Mouse (Mus musculus) liver, embryonic 14.5 days (tissue): ENCODE data around the gene Slc6a18. TPM values are rescaled to one million over a fixed set of nuclear protein-coding genes. Genes with fewer than 3 reads are reported as not detected.

Source experiments
- ATAC-seq: fragments of 200-750 bp; cut with Nextera tagmentation; 2 replicates; pipeline ENCODE4 v1.8.0; 2017; ENCODE audit warnings: moderate number of reproducible peaks, mild to moderate bottlenecking, moderate library complexity; ENCODE audit not compliant: insufficient read depth
- DNase-seq, 3 experiments: peaks; one replicate each; pipeline ENCODE4 v3.0.0-alpha.2; 2012 to 2013; ENCODE audit warnings: low read depth in 3 of 3, low spot score in 3 of 3
- H3K27ac ChIP-seq: fragments of 300-500 bp; sonication (generic); 2 replicates; pipeline ENCODE4 v1.5.1; 2014; ENCODE audit warnings: moderate library complexity, mild to moderate bottlenecking, control low read depth, inconsistent platforms
- H3K27me3 ChIP-seq: fragments of 300-500 bp; sonication (generic); 2 replicates; pipeline ENCODE4 v1.6.1; 2014; ENCODE audit warnings: mild to moderate bottlenecking, low read length, moderate library complexity; ENCODE audit not compliant: control insufficient read depth, insufficient read depth
- H3K36me3 ChIP-seq: fragments of 300-500 bp; sonication (generic); replicated peaks from 2 replicates; pipeline ENCODE4 v1.6.1; 2014; ENCODE audit warnings: low read depth; ENCODE audit not compliant: control insufficient read depth, insufficient read depth
- H3K4me1 ChIP-seq, 2 experiments: fragments of 200-500 bp in 1 of 2; fragments of 300-500 bp in 1 of 2; sonication (generic) in 1 of 2; replicated peaks; 2 replicates each; pipeline ENCODE4 v1.6.1; 2012 to 2014; ENCODE audit warnings: antibody characterized with exemption in 1 of 2, inconsistent platforms in 1 of 2, low read length in 1 of 2; ENCODE audit not compliant: control insufficient read depth in 2 of 2, insufficient read depth in 2 of 2
- H3K4me2 ChIP-seq: fragments of 300-500 bp; sonication (generic); 2 replicates; pipeline ENCODE4 v1.6.1; 2014; ENCODE audit warnings: low read depth, mild to moderate bottlenecking, control low read depth, moderate library complexity
- H3K4me3 ChIP-seq, 2 experiments: fragments of 200-500 bp in 1 of 2; fragments of 300-500 bp in 1 of 2; sonication (generic) in 1 of 2; 2 replicates each; pipeline ENCODE4 v1.5.1; 2012 to 2014; ENCODE audit warnings: low read depth in 2 of 2, low read length in 2 of 2, mild to moderate bottlenecking in 2 of 2, control low read depth in 1 of 2, inconsistent platforms in 1 of 2, moderate library complexity in 1 of 2; ENCODE audit not compliant: insufficient read depth in 1 of 2
- H3K9ac ChIP-seq: fragments of 300-500 bp; sonication (generic); replicated peaks from 2 replicates; pipeline ENCODE4 v1.6.1; 2014; ENCODE audit warnings: mild to moderate bottlenecking, control low read depth, moderate library complexity
- H3K9me3 ChIP-seq: fragments of 300-500 bp; sonication (generic); 2 replicates; pipeline ENCODE4 v1.6.1; 2016; ENCODE audit warnings: low read length, mixed read lengths; ENCODE audit not compliant: control insufficient read depth
- CTCF ChIP-seq: IDR thresholded peaks from 2 replicates; pipeline ENCODE4 v1.5.1; 2016; ENCODE audit warnings: antibody characterized with exemption, low read depth, control low read depth
- EP300 ChIP-seq: IDR thresholded peaks from 2 replicates; pipeline ENCODE4 v1.6.1; 2016; ENCODE audit warnings: antibody characterized with exemption, low read depth
- WGBS: fragments of 180-500 bp; shearing (Covaris S2); extraction: QIAGEN DNeasy Blood & Tissue Kit; methylation state at CpG from one replicate; pipeline ENCODE4 v1.1.7; 2014; ENCODE audit not compliant: insufficient replicate concordance; 5-methylcytosine and 5-hydroxymethylcytosine counted together
- polyA plus RNA-seq, 2 experiments: library from polyadenylated mRNA; depleted of rRNA in 1 of 2; stranded (reverse) in 1 of 2; unstranded in 1 of 2; fragments of >200 nt; fragmentation: Nextera tagmentation in 1 of 2; extraction: Ambion mirVana in 1 of 2; gene quantifications; 2 replicates each; pipeline versions ENCODE4 v1.2.1 to v1.2.3; 2012 to 2014

Slc6a18 gene
- polyA plus RNA-seq, 2 experiments, result not detected

DNA sequence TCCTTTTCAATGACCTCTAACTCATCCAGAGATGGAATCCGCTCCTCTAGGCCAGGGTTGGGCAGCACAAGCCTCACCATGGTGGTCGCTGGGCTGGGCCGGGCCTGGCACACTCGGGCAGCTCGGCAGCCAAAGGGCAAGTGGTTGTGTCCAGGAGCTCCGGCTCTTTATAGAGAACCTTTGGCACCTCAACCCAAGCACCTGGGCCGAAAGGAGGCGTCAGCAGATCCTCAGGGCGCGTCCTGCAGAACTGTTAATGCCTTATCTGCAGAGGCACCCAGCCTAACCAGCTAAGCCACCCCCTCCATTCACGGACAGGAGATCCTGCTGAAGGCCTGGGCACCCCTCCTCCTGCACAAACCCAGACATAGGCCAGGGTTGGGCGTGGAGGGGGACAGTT lies 22.7 kb upstream of the Slc6a18 start:
- DNase-seq (no peak), ATAC-seq (no peak)
- WGBS, result 66% methylated on average over 12 of the region's 12 CpGs
- Histone ChIP-seq H3K4me1 (peaks cover 0 to 7% of the 10 kb centered on the region in 2 experiments; a peak in 2 of 4 replicates), H3K4me2 (no peak overlapping the region), H3K4me3 (no peak overlapping the region), H3K27me3 (no peaks in the 10 kb centered on the region), H3K9me3 (no peaks in the 10 kb centered on the region), H3K36me3 (no peaks in the 10 kb centered on the region), H3K27ac (no peak overlapping the region), H3K9ac (no peak overlapping the region)
- TF ChIP-seq EP300, result no peak
- no peak for TF ChIP-seq CTCF

DNA sequence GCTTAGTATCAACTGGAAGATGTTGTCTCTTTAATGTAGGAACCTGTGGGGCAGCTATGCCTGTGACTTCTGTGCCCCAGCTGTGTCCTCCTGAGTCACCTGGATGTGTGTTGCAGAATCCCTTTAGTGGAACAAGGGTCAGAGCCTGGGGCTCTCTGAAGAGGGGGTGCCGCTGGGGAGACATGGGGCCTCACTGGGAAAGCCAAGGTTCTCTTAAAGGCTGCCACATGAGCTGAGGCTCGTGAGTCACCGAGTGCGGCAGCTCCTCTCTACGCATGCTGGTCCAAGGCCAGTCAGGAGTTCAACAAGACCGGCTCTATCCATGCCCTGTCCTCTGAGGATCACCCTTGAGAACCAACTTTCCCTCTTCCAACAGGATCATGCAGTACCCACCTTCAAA lies 21.9 kb upstream of the Slc6a18 start:
- H3K27me3 ChIP-seq, result no peaks in the 10 kb centered on the region
- TF ChIP-seq EP300 (no peak), CTCF (no peak)
- 75% methylated on average over 6 of the region's 6 CpGs for WGBS
- no peaks in the 10 kb centered on the region for H3K9me3 ChIP-seq
- no peak overlapping the region for H3K27ac ChIP-seq
- H3K9ac ChIP-seq, result no peak overlapping the region
- peaks cover 0 to 10% of the 10 kb centered on the region in 2 experiments; a peak in 2 of 4 replicates for H3K4me1 ChIP-seq
- H3K36me3 ChIP-seq, result no peaks in the 10 kb centered on the region
- H3K4me3 ChIP-seq, result no peak overlapping the region
- DNase-seq (no peak), ATAC-seq (no peak)
- H3K4me2 ChIP-seq, result no peak overlapping the region

DNA sequence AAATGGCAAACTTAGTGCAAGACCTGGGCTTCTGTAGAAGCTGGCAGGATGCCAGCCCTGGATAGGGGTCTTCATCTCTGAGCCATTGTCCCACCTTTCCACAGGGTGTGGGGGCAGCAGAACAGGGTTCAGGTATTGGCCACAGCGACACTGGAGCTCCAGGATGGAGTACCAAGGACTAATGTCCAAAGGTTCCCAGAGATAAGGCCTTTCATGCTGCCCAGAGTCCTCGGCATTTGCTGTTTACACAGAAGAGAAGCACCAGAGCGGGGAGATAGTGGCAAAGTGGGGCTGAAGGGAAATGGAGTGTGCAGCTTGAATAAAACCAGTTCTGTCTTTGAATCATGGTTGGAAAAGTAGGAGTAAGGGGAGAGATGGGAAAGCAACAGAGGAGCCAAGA lies 18.7 kb upstream of the Slc6a18 start:
- no peak for ATAC-seq
- no peak for TF ChIP-seq EP300
- TF ChIP-seq CTCF, result no peak

DNA sequence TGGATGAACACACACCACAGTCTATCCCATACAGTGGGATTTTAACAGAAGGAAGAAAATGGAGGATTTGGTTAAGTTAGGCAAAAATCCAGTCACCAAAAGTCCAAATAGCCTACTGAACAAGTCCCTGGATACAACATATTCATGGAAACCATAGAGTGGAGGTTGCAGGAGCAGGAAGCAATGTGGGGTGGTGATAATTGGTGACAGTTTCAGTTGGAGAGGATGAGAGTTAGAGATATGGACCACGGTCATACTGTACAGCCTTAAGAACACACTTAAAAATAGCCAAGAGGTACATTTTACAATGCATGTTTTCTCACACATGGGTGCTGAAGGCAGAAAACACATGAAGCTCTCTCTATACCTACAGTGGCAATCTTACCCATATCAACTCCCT lies 17.1 kb upstream of the Slc6a18 start:
- no peaks in the 10 kb centered on the region for H3K27me3 ChIP-seq
- no peak for ATAC-seq

More for the DNA sequence above, 18.7 kb upstream of the Slc6a18 start:
- no peaks in the 10 kb centered on the region for H3K27me3 ChIP-seq
- no peaks in the 10 kb centered on the region for H3K36me3 ChIP-seq
- peak in 1 of 3 experiments; percentile 15 for DNase-seq
- no peak overlapping the region for H3K27ac ChIP-seq
- H3K4me1 ChIP-seq, result peaks cover 0 to 14% of the 10 kb centered on the region in 2 experiments; a peak in 2 of 4 replicates
- H3K4me3 ChIP-seq, result no peak overlapping the region
- H3K9me3 ChIP-seq, result no peaks in the 10 kb centered on the region
- WGBS, result 39% methylated on average over 3 of the region's 3 CpGs
- H3K9ac ChIP-seq, result no peak overlapping the region
- H3K4me2 ChIP-seq, result no peak overlapping the region

DNA sequence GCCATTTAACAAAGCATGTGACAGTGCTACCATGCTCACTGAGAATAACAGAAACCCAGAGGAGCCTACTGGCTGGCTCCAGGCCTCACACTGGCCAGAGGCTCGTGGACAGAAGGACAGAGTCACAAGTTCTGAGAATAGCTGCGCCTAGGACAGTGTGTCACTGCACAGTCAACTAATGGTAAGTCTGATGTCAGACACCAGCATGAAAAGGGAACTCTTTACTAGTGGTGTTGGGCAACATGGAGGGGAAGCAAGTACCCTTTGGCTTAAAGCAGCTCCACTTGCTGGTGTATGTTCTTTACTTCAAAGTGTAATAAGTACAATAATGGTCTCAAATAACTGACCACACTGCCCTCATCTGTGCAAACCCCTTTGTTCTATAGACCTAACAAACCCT lies 15.5 kb upstream of the Slc6a18 start:
- Histone ChIP-seq H3K27me3 (no peaks in the 10 kb centered on the region), H3K36me3 (no peaks in the 10 kb centered on the region), H3K4me3 (no peak overlapping the region), H3K4me1 (peaks cover 0 to 15% of the 10 kb centered on the region in 2 experiments; a peak in 2 of 4 replicates), H3K9ac (no peak overlapping the region), H3K9me3 (no peaks in the 10 kb centered on the region), H3K27ac (no peak overlapping the region), H3K4me2 (no peak overlapping the region)
- WGBS, result 42% methylated on average over 2 of the region's 2 CpGs
- DNase-seq, result no peak
- no peak for TF ChIP-seq EP300
- no peak for ATAC-seq

More for the DNA sequence above, 17.1 kb upstream of the Slc6a18 start:
- Histone ChIP-seq H3K4me2 (no peak overlapping the region), H3K9me3 (no peaks in the 10 kb centered on the region), H3K27ac (no peak overlapping the region), H3K4me1 (peaks cover 0 to 15% of the 10 kb centered on the region in 2 experiments; a peak in 2 of 4 replicates), H3K4me3 (no peak overlapping the region), H3K9ac (no peak overlapping the region), H3K36me3 (no peaks in the 10 kb centered on the region)
- WGBS, result 7% methylated on average over 1 of the region's 1 CpGs
- TF ChIP-seq CTCF, result no peak
- no peak for TF ChIP-seq EP300
- DNase-seq, result no peak
